Comparison of ENCODE assay signal across 14 mouse cellular contexts in the genomic region with DNA sequence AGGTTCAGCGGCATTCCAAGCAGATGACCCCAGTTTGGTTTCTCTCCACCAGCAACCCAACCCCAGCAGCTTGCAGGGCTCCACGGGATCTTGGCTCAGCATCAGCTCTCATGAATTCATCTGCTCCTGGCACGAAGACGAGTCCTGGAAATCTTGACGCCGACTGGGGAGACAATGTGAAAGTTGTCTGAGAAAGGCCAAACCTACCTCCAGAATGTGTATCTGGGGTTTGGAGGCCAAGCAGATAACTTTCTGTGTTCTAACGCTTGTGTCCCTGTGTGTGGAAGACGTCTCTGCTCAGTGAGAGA. TPM values are rescaled to one million over a fixed set of nuclear protein-coding genes. Genes with fewer than 3 reads are reported as not detected.
DNase-seq lines count a peak whose midpoint lies in the region; ATAC-seq and TF ChIP-seq lines count a peak whose summit lies in the region.
"Had no signal": no experiment of that assay in that cellular context is flagged by ENCODE, and none has a peak within 500 bp of the region (broad histone marks: within the 10 kb centered on the region; RNA-seq: fewer than 3 reads in every experiment).

No protein-coding gene starts in this region.

- H3K4me3 ChIP-seq in hindbrain, embryonic 10.5 days, result no peak overlapping the region
- H3K4me3 ChIP-seq in hindbrain, embryonic 14.5 days (replicated peaks; ENCODE audit: low read length), result no peak overlapping the region
- no peak overlapping the region for H3K4me3 ChIP-seq in cerebellum, adult 2 months (replicated peaks; ENCODE audit: insufficient read depth, low read depth, low read length)
- H3K4me3 ChIP-seq in kidney, embryonic 15.5 days (replicated peaks), result no peak overlapping the region
- H3K4me3 ChIP-seq: heart, embryonic 10.5 days; liver, embryonic 13.5 days had no signal

- no peak for TF ChIP-seq CTCF in cerebellum, adult 2 months (IDR thresholded peaks at IDR 0.05; ENCODE audit: borderline replicate concordance, insufficient read depth, low read depth, low read length)

- H3K4me2 ChIP-seq in hindbrain, embryonic 14.5 days (replicated peaks), result no peak overlapping the region
- no peak overlapping the region for H3K4me2 ChIP-seq in kidney, embryonic 15.5 days
- H3K4me2 ChIP-seq: liver, embryonic 13.5 days had no signal

- no peak for ATAC-seq in hindbrain, embryonic 14.5 days (ENCODE audit: low FRiP score)
- ATAC-seq in kidney, embryonic 15.5 days (replicated peaks; ENCODE audit: low FRiP score), result peak; percentile 24; the same call in 1 of the 2 replicates
- ATAC-seq: inflammation-experienced regulatory T-cells, adult 6 months had no signal

- DNase-seq in hindbrain, embryonic 10.5 days (ENCODE audit: low spot score), result no peak
- DNase-seq in hindbrain, embryonic 14.5 days (ENCODE audit: low spot score), result no peak
- DNase-seq in ES-CJ7 (ENCODE audit: low read depth, low spot score), result peak; percentile 44
- DNase-seq in cerebellum, adult 2 months, result peak; percentile 88 to 93
- no peak for DNase-seq in layer of hippocampus, adult 11-12 months (ENCODE audit: low spot score)
- no peak for DNase-seq in urinary bladder, adult 18-20 months (ENCODE audit: low spot score in 2 of 2)
- no peak for DNase-seq in frontal cortex, postnatal 14 days (ENCODE audit: low spot score in 2 of 2)
- DNase-seq: adrenal gland, postnatal 25 days; liver, embryonic 13.5 days; right cerebral cortex, postnatal 25 days had no signal

- H3K36me3 ChIP-seq in hindbrain, embryonic 10.5 days, result no peaks in the 10 kb centered on the region
- H3K36me3 ChIP-seq in hindbrain, embryonic 14.5 days (replicated peaks; ENCODE audit: control insufficient read depth, insufficient read depth), result no peaks in the 10 kb centered on the region
- H3K36me3 ChIP-seq in kidney, embryonic 15.5 days, result no peaks in the 10 kb centered on the region
- H3K36me3 ChIP-seq: heart, embryonic 10.5 days; liver, embryonic 13.5 days had no signal

- no peak for TF ChIP-seq POLR2A in cerebellum, adult 2 months (IDR thresholded peaks at IDR 0.05; ENCODE audit: borderline replicate concordance, insufficient read depth, low read length)

- H3K9me3 ChIP-seq in hindbrain, embryonic 10.5 days, result no peaks in the 10 kb centered on the region
- H3K9me3 ChIP-seq in hindbrain, embryonic 14.5 days (ENCODE audit: control insufficient read depth, low read length), result no peaks in the 10 kb centered on the region
- H3K9me3 ChIP-seq in kidney, embryonic 15.5 days (replicated peaks), result no peaks in the 10 kb centered on the region
- H3K9me3 ChIP-seq: heart, embryonic 10.5 days; liver, embryonic 13.5 days had no signal

- H3K27me3 ChIP-seq in hindbrain, embryonic 10.5 days (ENCODE audit: insufficient read depth, poor library complexity, severe bottlenecking), result peaks cover 3% of the 10 kb centered on the region; the same call in 1 of the 2 replicates
- H3K27me3 ChIP-seq in hindbrain, embryonic 14.5 days (ENCODE audit: control insufficient read depth, insufficient read depth, low read length), result no peaks in the 10 kb centered on the region
- H3K27me3 ChIP-seq in cerebellum, adult 2 months (ENCODE audit: control insufficient read depth, insufficient read depth, low read length), result no peaks in the 10 kb centered on the region
- H3K27me3 ChIP-seq in kidney, embryonic 15.5 days, result no peaks in the 10 kb centered on the region
- H3K27me3 ChIP-seq: liver, embryonic 13.5 days had no signal

- H3K9ac ChIP-seq in hindbrain, embryonic 14.5 days, result no peak overlapping the region
- no peak overlapping the region for H3K9ac ChIP-seq in kidney, embryonic 15.5 days
- H3K9ac ChIP-seq: liver, embryonic 13.5 days had no signal

- WGBS in hindbrain, embryonic 10.5 days, result 62% methylated on average over 8 of the region's 8 CpGs
- WGBS in hindbrain, embryonic 14.5 days, result 53% methylated on average over 8 of the region's 8 CpGs
- WGBS in cerebellum, adult 2 months, result 6% methylated on average over 8 of the region's 8 CpGs
- WGBS in kidney, embryonic 15.5 days, result 47% methylated on average over 8 of the region's 8 CpGs

- H3K27ac ChIP-seq in hindbrain, embryonic 10.5 days, result 0 out of 2 replicates have a peak overlapping the region, but pooled peaks have one; percentile 8
- H3K27ac ChIP-seq in hindbrain, embryonic 14.5 days, result no peak overlapping the region
- peak overlapping the region; percentile 92; the same call in 1 of the 2 replicates for H3K27ac ChIP-seq in cerebellum, adult 2 months (ENCODE audit: insufficient read depth, low read length)
- peak overlapping the region; percentile 83 for H3K27ac ChIP-seq in kidney, embryonic 15.5 days
- H3K27ac ChIP-seq: heart, embryonic 10.5 days; liver, embryonic 13.5 days had no signal

- peaks cover 23% of the 10 kb centered on the region for H3K4me1 ChIP-seq in hindbrain, embryonic 10.5 days (replicated peaks)
- peaks cover 14% of the 10 kb centered on the region for H3K4me1 ChIP-seq in hindbrain, embryonic 14.5 days (replicated peaks; ENCODE audit: control insufficient read depth, insufficient read depth, low read length)
- peaks cover 72% of the 10 kb centered on the region for H3K4me1 ChIP-seq in cerebellum, adult 2 months (ENCODE audit: control insufficient read depth, insufficient read depth, low read length)
- peaks cover 15% of the 10 kb centered on the region for H3K4me1 ChIP-seq in kidney, embryonic 15.5 days
- H3K4me1 ChIP-seq: liver, embryonic 13.5 days had no signal

RNA-seq across cellular contexts. Expression of gene Gm11983, which starts 58.3 kb away (rescaled TPM):
- polyA plus RNA-seq in hindbrain, embryonic 10.5 days (2016; fragmentation: Nextera tagmentation; extraction: Ambion mirVana), result not detected in 2 replicates
- not detected in 2 replicates for polyA plus RNA-seq in hindbrain, embryonic 14.5 days (2014; fragmentation: Nextera tagmentation; extraction: Ambion mirVana)
- polyA plus RNA-seq in cerebellum, adult 2 months (2012; rRNA removed), result not detected in 2 replicates
- polyA plus RNA-seq in kidney, embryonic 15.5 days (2015; fragmentation: Nextera tagmentation; extraction: Ambion mirVana), result not detected in 2 replicates
- polyA plus RNA-seq: heart, embryonic 10.5 days; inflammation-experienced regulatory T-cells, adult 6 months; liver, embryonic 13.5 days; urinary bladder, adult 2 months had no signal

Comparison
In these comparisons a context has a peak if more than half of its experiments do, and no peak if none do; other contexts are left out.
1. DNase-seq: peak in ES-CJ7 (single experiment) and cerebellum, adult 2 months (2 of 2); none in hindbrain, embryonic 10.5 days (single experiment), hindbrain, embryonic 14.5 days (single experiment), layer of hippocampus, adult 11-12 months (single experiment), urinary bladder, adult 18-20 months (0 of 2) and frontal cortex, postnatal 14 days (0 of 2).